Mouse (Mus musculus): ENCODE measurements at regions not wholly inside any gene's neighbourhood (a gene's known extent, or its start where the extent isn't known, plus 50 kb on each side); places are given as distances from the start of the nearest gene placed in this dataset.
A peak's percentile ranks its signal among the peaks of the same experiment; 100 is the strongest.

DNA sequence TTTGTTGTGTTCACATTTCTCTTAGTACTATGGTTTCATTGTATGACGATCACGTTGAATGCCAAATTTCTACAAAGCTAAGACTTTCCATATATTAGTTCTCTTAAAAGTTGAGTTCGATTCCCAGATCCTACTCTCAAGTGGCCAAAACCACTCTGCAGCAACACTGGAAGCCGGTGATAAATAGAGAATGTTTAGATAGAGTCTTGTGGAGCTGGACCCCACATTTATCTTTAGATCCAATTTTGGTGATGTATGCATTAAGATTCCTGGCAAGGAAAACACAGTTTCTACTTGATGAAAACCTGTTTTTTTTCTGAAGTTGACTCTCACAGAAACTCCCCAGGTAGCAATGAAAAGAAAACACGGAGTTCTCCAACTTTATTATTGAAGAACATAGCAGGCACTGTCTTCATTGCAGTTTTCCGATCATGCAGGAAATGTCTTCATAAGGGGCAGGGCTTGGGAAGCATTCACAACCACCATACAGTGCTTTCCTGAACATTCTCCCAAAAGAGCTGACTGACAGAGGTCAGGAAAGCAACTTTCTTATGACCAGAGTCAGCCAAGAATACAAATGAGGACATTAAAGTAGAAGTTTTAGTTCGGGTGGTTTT, 310.7 kb downstream of the Cd109 start:
- TF ChIP-seq CTCF (IDR thresholded peaks at IDR 0.05; ENCODE audit: low read depth) = no peak
- no peak for TF ChIP-seq EP300 (optimal IDR thresholded peaks at IDR 0.05)
- no peaks in the 10 kb centered on the region for H3K36me3 ChIP-seq (ENCODE audit: control insufficient read depth, insufficient read depth, low read length)
- H3K27ac ChIP-seq (replicated peaks) = no peak overlapping the region
- H3K9me3 ChIP-seq (ENCODE audit: control insufficient read depth, low read length) = no peaks in the 10 kb centered on the region
- 71% methylated on average over 7 of the region's 7 CpGs for WGBS
- H3K4me1 ChIP-seq (replicated peaks; ENCODE audit: control insufficient read depth, insufficient read depth) = no peaks in the 10 kb centered on the region
- no peak overlapping the region for H3K9ac ChIP-seq (ENCODE audit: low read length)
- no peaks in the 10 kb centered on the region for H3K27me3 ChIP-seq (ENCODE audit: control insufficient read depth, insufficient read depth, low read length)
- no peak overlapping the region for H3K4me3 ChIP-seq (ENCODE audit: low read depth, low read length)
- DNase-seq (ENCODE audit: low spot score) (no peak), ATAC-seq (ENCODE audit: low FRiP score, low TSS enrichment) (no peak)
- H3K4me2 ChIP-seq (replicated peaks; ENCODE audit: low read depth) = no peak overlapping the region

GRCm38 (mm10) chr9:78941648-78942047, 326.3 kb downstream of the Cd109 start:
- Histone ChIP-seq H3K4me2 (replicated peaks; ENCODE audit: low read depth) (no peak overlapping the region), H3K36me3 (ENCODE audit: control insufficient read depth, insufficient read depth, low read length) (no peaks in the 10 kb centered on the region), H3K4me1 (replicated peaks; ENCODE audit: control insufficient read depth, insufficient read depth) (no peaks in the 10 kb centered on the region), H3K9ac (ENCODE audit: low read length) (no peak overlapping the region), H3K9me3 (ENCODE audit: control insufficient read depth, low read length) (no peaks in the 10 kb centered on the region), H3K4me3 (ENCODE audit: low read depth, low read length) (no peak overlapping the region), H3K27ac (replicated peaks) (no peak overlapping the region), H3K27me3 (ENCODE audit: control insufficient read depth, insufficient read depth, low read length) (no peaks in the 10 kb centered on the region)
- ATAC-seq (ENCODE audit: low FRiP score, low TSS enrichment) (no peak), DNase-seq (ENCODE audit: low spot score) (no peak)
- no peak for TF ChIP-seq EP300 (optimal IDR thresholded peaks at IDR 0.05)
- no peak for TF ChIP-seq CTCF (IDR thresholded peaks at IDR 0.05; ENCODE audit: low read depth)

- Histone ChIP-seq H3K4me1 (replicated peaks; ENCODE audit: control insufficient read depth, insufficient read depth) (0 out of 2 replicates have a peak, but pooled peaks cover 2% of the 10 kb centered on the region), H3K4me3 (ENCODE audit: low read depth, low read length) (no peak overlapping the region), H3K4me2 (replicated peaks; ENCODE audit: low read depth) (0 out of 2 replicates have a peak overlapping the region, but pooled peaks have one; percentile 11), H3K9me3 (ENCODE audit: control insufficient read depth, low read length) (no peaks in the 10 kb centered on the region), H3K27me3 (ENCODE audit: control insufficient read depth, insufficient read depth, low read length) (no peaks in the 10 kb centered on the region), H3K9ac (ENCODE audit: low read length) (no peak overlapping the region), H3K36me3 (ENCODE audit: control insufficient read depth, insufficient read depth, low read length) (no peaks in the 10 kb centered on the region), H3K27ac (replicated peaks) (no peak overlapping the region)
- ATAC-seq (ENCODE audit: low FRiP score, low TSS enrichment) (no peak), DNase-seq (ENCODE audit: low spot score) (no peak)
- TF ChIP-seq CTCF (IDR thresholded peaks at IDR 0.05; ENCODE audit: low read depth) (no peak), EP300 (optimal IDR thresholded peaks at IDR 0.05) (no peak)
- WGBS = 30% methylated on average over 1 of the region's 1 CpGs
These were observed 349.5 kb downstream of the Cd109 start for GRCm38 (mm10) chr9:78964813-78965212.

GRCm38 (mm10) chr9:78965226-78965950, 350.0 kb downstream of the Cd109 start:
- Histone ChIP-seq H3K4me3 (ENCODE audit: low read depth, low read length) (no peak overlapping the region), H3K4me2 (replicated peaks; ENCODE audit: low read depth) (0 out of 2 replicates have a peak overlapping the region, but pooled peaks have one; percentile 11), H3K27me3 (ENCODE audit: control insufficient read depth, insufficient read depth, low read length) (no peaks in the 10 kb centered on the region), H3K4me1 (replicated peaks; ENCODE audit: control insufficient read depth, insufficient read depth) (0 out of 2 replicates have a peak, but pooled peaks cover 2% of the 10 kb centered on the region), H3K9me3 (ENCODE audit: control insufficient read depth, low read length) (no peaks in the 10 kb centered on the region), H3K36me3 (ENCODE audit: control insufficient read depth, insufficient read depth, low read length) (no peaks in the 10 kb centered on the region), H3K9ac (ENCODE audit: low read length) (no peak overlapping the region), H3K27ac (replicated peaks) (no peak overlapping the region)
- TF ChIP-seq EP300 (optimal IDR thresholded peaks at IDR 0.05) (no peak), CTCF (IDR thresholded peaks at IDR 0.05; ENCODE audit: low read depth) (peak; percentile 18; the same call in 1 of the 2 replicates)
- DNase-seq (ENCODE audit: low spot score) (no peak), ATAC-seq (ENCODE audit: low FRiP score, low TSS enrichment) (no peak)
- 61% methylated on average over 14 of the region's 14 CpGs for WGBS

GRCm38 (mm10) chr9:78971731-78972130, 356.4 kb downstream of the Cd109 start:
- TF ChIP-seq EP300 (optimal IDR thresholded peaks at IDR 0.05) = no peak
- TF ChIP-seq CTCF (IDR thresholded peaks at IDR 0.05; ENCODE audit: low read depth) = no peak

DNA sequence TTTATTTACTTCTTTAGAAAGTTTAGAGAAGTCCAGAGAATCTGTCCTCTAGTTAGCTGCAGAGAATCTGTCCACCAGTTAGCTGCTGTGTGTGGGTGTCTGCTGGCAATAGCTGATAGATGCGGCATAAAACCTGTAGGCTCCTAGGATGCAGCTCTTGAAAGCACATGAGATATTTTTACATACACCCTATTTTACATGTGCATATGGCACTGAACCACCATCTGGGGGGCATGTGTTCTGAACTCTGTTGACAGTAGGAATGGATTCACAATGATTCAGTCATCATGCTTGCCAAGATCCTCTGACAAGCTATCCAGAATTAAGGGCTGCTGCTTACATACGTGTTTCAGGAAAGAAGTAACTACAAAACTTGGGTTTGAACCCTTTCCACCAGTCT, 368.4 kb downstream of the Cd109 start:
- H3K9me3 ChIP-seq (ENCODE audit: control insufficient read depth, low read length) = no peaks in the 10 kb centered on the region
- no peak overlapping the region for H3K27ac ChIP-seq (replicated peaks)
- no peak overlapping the region for H3K4me2 ChIP-seq (replicated peaks; ENCODE audit: low read depth)
- no peaks in the 10 kb centered on the region for H3K27me3 ChIP-seq (ENCODE audit: control insufficient read depth, insufficient read depth, low read length)
- no peak for TF ChIP-seq CTCF (IDR thresholded peaks at IDR 0.05; ENCODE audit: low read depth)
- no peak for TF ChIP-seq EP300 (optimal IDR thresholded peaks at IDR 0.05)
- ATAC-seq (ENCODE audit: low FRiP score, low TSS enrichment) = no peak
- 74% methylated on average over 2 of the region's 2 CpGs for WGBS
- H3K4me3 ChIP-seq (ENCODE audit: low read depth, low read length) = no peak overlapping the region
- H3K36me3 ChIP-seq (ENCODE audit: control insufficient read depth, insufficient read depth, low read length) = no peaks in the 10 kb centered on the region
- H3K9ac ChIP-seq (ENCODE audit: low read length) = no peak overlapping the region
- DNase-seq (ENCODE audit: low spot score) = no peak
- H3K4me1 ChIP-seq (replicated peaks; ENCODE audit: control insufficient read depth, insufficient read depth) = no peaks in the 10 kb centered on the region

More at GRCm38 (mm10) chr9:78971731-78972130, 356.4 kb downstream of the Cd109 start:
- Histone ChIP-seq H3K27me3 (ENCODE audit: control insufficient read depth, insufficient read depth, low read length) (no peaks in the 10 kb centered on the region), H3K9me3 (ENCODE audit: control insufficient read depth, low read length) (no peaks in the 10 kb centered on the region), H3K27ac (replicated peaks) (no peak overlapping the region), H3K4me1 (replicated peaks; ENCODE audit: control insufficient read depth, insufficient read depth) (no peaks in the 10 kb centered on the region), H3K36me3 (ENCODE audit: control insufficient read depth, insufficient read depth, low read length) (no peaks in the 10 kb centered on the region), H3K9ac (ENCODE audit: low read length) (no peak overlapping the region), H3K4me2 (replicated peaks; ENCODE audit: low read depth) (no peak overlapping the region), H3K4me3 (ENCODE audit: low read depth, low read length) (no peak overlapping the region)
- WGBS = 71% methylated on average over 3 of the region's 3 CpGs
- ATAC-seq (ENCODE audit: low FRiP score, low TSS enrichment) (no peak), DNase-seq (ENCODE audit: low spot score) (no peak)

Data from stomach, postnatal 0 days (tissue).